Comparison of ENCODE assay signal across 25 mouse cellular contexts in genomic region chr11:77843906-77844200, GRCm38 (mm10). TPM values are rescaled to one million over a fixed set of nuclear protein-coding genes. Genes with fewer than 3 reads are reported as not detected.
DNase-seq lines count a peak whose midpoint lies in the region; ATAC-seq and TF ChIP-seq lines count a peak whose summit lies in the region.
"Had no signal": no experiment of that assay in that cellular context is flagged by ENCODE, and none has a peak within 500 bp of the region (broad histone marks: within the 10 kb centered on the region; RNA-seq: fewer than 3 reads in every experiment).

No protein-coding gene starts in this region.

- H3K27ac ChIP-seq in kidney, adult 2 months (ENCODE audit: insufficient read depth, low read depth, low read length) = no peak overlapping the region
- no peak overlapping the region for H3K27ac ChIP-seq in forebrain, embryonic 16.5 days (ENCODE audit: low read length)
- H3K27ac ChIP-seq in neural tube, embryonic 13.5 days (replicated peaks) = peak overlapping the region; percentile 82
- H3K27ac ChIP-seq: heart, adult 2 months; layer of hippocampus, adult 2 months; liver, embryonic 13.5 days had no signal

- 0 out of 2 replicates have a peak, but pooled peaks have one; percentile 38 for ATAC-seq in forebrain, embryonic 16.5 days
- peak; percentile 49; the same call in 1 of the 2 replicates for ATAC-seq in neural tube, embryonic 13.5 days (ENCODE audit: low read depth)

- WGBS in kidney, adult 2 months = 75% methylated on average over 4 of the region's 4 CpGs
- 38% methylated on average over 4 of the region's 4 CpGs for WGBS in forebrain, embryonic 16.5 days
- WGBS in neural tube, embryonic 13.5 days = 43% methylated on average over 4 of the region's 4 CpGs

- peaks cover 15% of the 10 kb centered on the region for H3K36me3 ChIP-seq in kidney, adult 2 months (ENCODE audit: control insufficient read depth, insufficient read depth, low read length)
- H3K36me3 ChIP-seq in forebrain, embryonic 16.5 days (ENCODE audit: control insufficient read depth, insufficient read depth) = peaks cover 19% of the 10 kb centered on the region; the same call in 1 of the 2 replicates
- peaks cover 85% of the 10 kb centered on the region for H3K36me3 ChIP-seq in neural tube, embryonic 13.5 days

- peak; percentile 37 for DNase-seq in kidney, adult 2 months
- DNase-seq in kidney, adult 8-10 months = no peak
- peak; percentile 24 for DNase-seq in MN1 (ENCODE audit: low spot score)
- DNase-seq in adrenal gland, postnatal 36 days = no peak
- no peak for DNase-seq in cerebellum, postnatal 25 days
- DNase-seq: adrenal gland, postnatal 25 days; cerebellum, adult 11-12 months; cerebellum, postnatal 10 days; gastrocnemius, postnatal 25 days; heart, adult 2 months; kidney, adult 9 months; liver, embryonic 13.5 days; lung, adult 2 months; lung, postnatal 14 days; thymus, adult 2 months; thymus, postnatal 4 days had no signal

- H3K4me3 ChIP-seq in kidney, adult 2 months (ENCODE audit: insufficient read depth, low read depth, low read length) = no peak overlapping the region
- no peak overlapping the region for H3K4me3 ChIP-seq in forebrain, embryonic 16.5 days (replicated peaks; ENCODE audit: low read length)
- H3K4me3 ChIP-seq in neural tube, embryonic 13.5 days = no peak overlapping the region
- H3K4me3 ChIP-seq: heart, adult 2 months; layer of hippocampus, adult 2 months; liver, embryonic 13.5 days had no signal

- H3K9me3 ChIP-seq in forebrain, embryonic 16.5 days (ENCODE audit: control insufficient read depth, low read length) = no peaks in the 10 kb centered on the region
- H3K9me3 ChIP-seq in neural tube, embryonic 13.5 days = no peaks in the 10 kb centered on the region
- H3K9me3 ChIP-seq: liver, embryonic 13.5 days had no signal

- no peaks in the 10 kb centered on the region for H3K27me3 ChIP-seq in kidney, adult 2 months (replicated peaks; ENCODE audit: control insufficient read depth, insufficient read depth, low read length)
- no peaks in the 10 kb centered on the region for H3K27me3 ChIP-seq in forebrain, embryonic 16.5 days (replicated peaks; ENCODE audit: control insufficient read depth, insufficient read depth, low read length)
- peaks cover 19% of the 10 kb centered on the region for H3K27me3 ChIP-seq in neural tube, embryonic 13.5 days
- H3K27me3 ChIP-seq: liver, embryonic 13.5 days had no signal

- no peak overlapping the region for H3K9ac ChIP-seq in forebrain, embryonic 16.5 days (replicated peaks; ENCODE audit: low read depth, low read length)
- H3K9ac ChIP-seq in neural tube, embryonic 13.5 days = no peak overlapping the region
- H3K9ac ChIP-seq: liver, embryonic 13.5 days had no signal

- H3K4me1 ChIP-seq in kidney, adult 2 months (ENCODE audit: control insufficient read depth, insufficient read depth, low read length) = 0 out of 2 replicates have a peak, but pooled peaks cover 5% of the 10 kb centered on the region
- peaks cover 19% of the 10 kb centered on the region for H3K4me1 ChIP-seq in forebrain, embryonic 16.5 days (replicated peaks; ENCODE audit: control insufficient read depth, insufficient read depth, low read length)
- H3K4me1 ChIP-seq in neural tube, embryonic 13.5 days (replicated peaks) = peaks cover 70% of the 10 kb centered on the region
- H3K4me1 ChIP-seq: liver, embryonic 13.5 days had no signal

- H3K4me2 ChIP-seq in forebrain, embryonic 16.5 days (ENCODE audit: low read length) = no peak overlapping the region
- H3K4me2 ChIP-seq in neural tube, embryonic 13.5 days = no peak overlapping the region
- H3K4me2 ChIP-seq: liver, embryonic 13.5 days; midbrain, embryonic 11.5 days had no signal

- TF ChIP-seq POLR2A in kidney, adult 2 months (IDR thresholded peaks at IDR 0.05; ENCODE audit: low read depth, low read length) = no peak

- no peak for TF ChIP-seq CTCF in kidney, adult 2 months (conservative IDR thresholded peaks at IDR 0.05; ENCODE audit: insufficient read depth, insufficient read length, low read depth, low read length)

RNA-seq across cellular contexts. Expression of gene Pipox, which starts 50.0 kb away (rescaled TPM):
- 239 and 257 TPM in 2 replicates for polyA plus RNA-seq in kidney, adult 2 months (2012; rRNA removed)
- polyA plus RNA-seq in forebrain, embryonic 16.5 days (2015; fragmentation: Nextera tagmentation; extraction: Ambion mirVana) = 8.6 and 12.6 TPM in 2 replicates
- 4.1 and 6.1 TPM in 2 replicates for polyA plus RNA-seq in neural tube, embryonic 13.5 days (2015; fragmentation: Nextera tagmentation; extraction: Ambion mirVana)
- 1 to 10 TPM; 1.2 to 3.2 TPM for total RNA-seq in adrenal gland, postnatal 36 days (2021)
- total RNA-seq: monocyte, adult 5-6 weeks had no signal

RNA-seq across cellular contexts. Expression of gene Gm10277, which starts 56.3 kb away (rescaled TPM):
- polyA plus RNA-seq in kidney, adult 2 months (2012; rRNA removed) = 0.04 TPM in 1 of 2 replicates, not detected in the other
- polyA plus RNA-seq in forebrain, embryonic 16.5 days (2015; fragmentation: Nextera tagmentation; extraction: Ambion mirVana) = 0.99 and 3.3 TPM in 2 replicates
- 1.7 and 2.8 TPM in 2 replicates for polyA plus RNA-seq in neural tube, embryonic 13.5 days (2015; fragmentation: Nextera tagmentation; extraction: Ambion mirVana)
- total RNA-seq in adrenal gland, postnatal 36 days (2021) = not detected
- total RNA-seq: adrenal gland, postnatal 25 days; gastrocnemius, postnatal 25 days; heart, adult 2 months; heart, postnatal 25 days; layer of hippocampus, adult 2 months; layer of hippocampus, postnatal 25 days; megakaryocyte progenitor cell, adult 5-6 weeks; monocyte, adult 5-6 weeks had no signal
- polyA plus RNA-seq: heart, adult 2 months; lung, adult 2 months; small intestine, adult 2 months; thymus, adult 2 months had no signal

Comparison
In these comparisons a context has a peak if more than half of its experiments do, and no peak if none do; other contexts are left out.
1. DNase-seq: peak in kidney, adult 2 months (single experiment) and MN1 (single experiment); none in kidney, adult 8-10 months (0 of 2), adrenal gland, postnatal 36 days (0 of 2) and cerebellum, postnatal 25 days (0 of 2).
2. RNA of gene Pipox, which starts 50.0 kb away (polyA plus RNA-seq): 239 to 257 TPM in kidney, adult 2 months; 8.6 to 12.6 TPM in forebrain, embryonic 16.5 days and 4.1 to 6.1 TPM in neural tube, embryonic 13.5 days; every median in the first group is over 10 times any median in the second.